Mouse (Mus musculus) neural tube, embryonic 14.5 days (tissue): ENCODE measurements around the gene Pik3ca. TPM values are rescaled to one million over a fixed set of nuclear protein-coding genes. Genes with fewer than 3 reads are reported as not detected.
A peak's percentile ranks its signal among the peaks of the same experiment; 100 is the strongest.

Experiments used
- ATAC-seq: fragments of 200-750 bp; cut with Nextera tagmentation; 2 replicates; pipeline ENCODE4 v1.8.0; 2017; ENCODE audit warnings: low read depth, mild to moderate bottlenecking, moderate TSS enrichment, moderate library complexity
- H3K27ac ChIP-seq: fragments of 300-500 bp; sonication (generic); 2 replicates; pipeline ENCODE4 v1.5.1; 2014; ENCODE audit warnings: low read depth, mild to moderate bottlenecking, control low read depth, low read length, moderate library complexity, mixed read lengths
- H3K27me3 ChIP-seq: fragments of 300-500 bp; sonication (generic); 2 replicates; pipeline ENCODE4 v1.6.1; 2014; ENCODE audit warnings: low read length; ENCODE audit not compliant: control insufficient read depth, insufficient read depth
- H3K36me3 ChIP-seq: fragments of 300-500 bp; sonication (generic); 2 replicates; pipeline ENCODE4 v1.6.1; 2014; ENCODE audit warnings: low read length, mixed read lengths; ENCODE audit not compliant: control insufficient read depth, insufficient read depth
- H3K4me1 ChIP-seq: fragments of 300-500 bp; sonication (generic); 2 replicates; pipeline ENCODE4 v1.6.1; 2014; ENCODE audit warnings: low read length; ENCODE audit not compliant: control insufficient read depth, insufficient read depth
- H3K4me2 ChIP-seq: fragments of 300-500 bp; sonication (generic); 2 replicates; pipeline ENCODE4 v1.6.1; 2014; ENCODE audit warnings: mild to moderate bottlenecking, low read depth, low read length, control low read depth
- H3K4me3 ChIP-seq: fragments of 300-500 bp; sonication (generic); 2 replicates; pipeline ENCODE4 v1.5.1; 2014; ENCODE audit warnings: low read depth, low read length, control low read depth, mixed read lengths
- H3K9ac ChIP-seq: fragments of 300-500 bp; sonication (generic); replicated peaks from 2 replicates; pipeline ENCODE4 v1.6.1; 2014; ENCODE audit warnings: low read depth, mild to moderate bottlenecking, control low read depth, low read length, mixed read lengths
- H3K9me3 ChIP-seq: fragments of 300-500 bp; sonication (generic); 2 replicates; pipeline ENCODE4 v1.6.1; 2016; ENCODE audit warnings: low read length; ENCODE audit not compliant: control insufficient read depth
- WGBS: fragments of 180-500 bp; shearing (Covaris S2); extraction: QIAGEN DNeasy Blood & Tissue Kit; methylation state at CpG from one replicate; pipeline ENCODE4 v1.1.7; 2014; 5-methylcytosine and 5-hydroxymethylcytosine counted together
- polyA plus RNA-seq: library from polyadenylated mRNA; unstranded; fragments of >200 nt; fragmentation: Nextera tagmentation; extraction: Ambion mirVana; gene quantifications from 2 replicates; pipeline ENCODE4 v1.2.1, GENCODE M21; 2014

The Pik3ca gene
- polyA plus RNA-seq, 1 experiment from 2014 or later = 26.7 TPM

DNA sequence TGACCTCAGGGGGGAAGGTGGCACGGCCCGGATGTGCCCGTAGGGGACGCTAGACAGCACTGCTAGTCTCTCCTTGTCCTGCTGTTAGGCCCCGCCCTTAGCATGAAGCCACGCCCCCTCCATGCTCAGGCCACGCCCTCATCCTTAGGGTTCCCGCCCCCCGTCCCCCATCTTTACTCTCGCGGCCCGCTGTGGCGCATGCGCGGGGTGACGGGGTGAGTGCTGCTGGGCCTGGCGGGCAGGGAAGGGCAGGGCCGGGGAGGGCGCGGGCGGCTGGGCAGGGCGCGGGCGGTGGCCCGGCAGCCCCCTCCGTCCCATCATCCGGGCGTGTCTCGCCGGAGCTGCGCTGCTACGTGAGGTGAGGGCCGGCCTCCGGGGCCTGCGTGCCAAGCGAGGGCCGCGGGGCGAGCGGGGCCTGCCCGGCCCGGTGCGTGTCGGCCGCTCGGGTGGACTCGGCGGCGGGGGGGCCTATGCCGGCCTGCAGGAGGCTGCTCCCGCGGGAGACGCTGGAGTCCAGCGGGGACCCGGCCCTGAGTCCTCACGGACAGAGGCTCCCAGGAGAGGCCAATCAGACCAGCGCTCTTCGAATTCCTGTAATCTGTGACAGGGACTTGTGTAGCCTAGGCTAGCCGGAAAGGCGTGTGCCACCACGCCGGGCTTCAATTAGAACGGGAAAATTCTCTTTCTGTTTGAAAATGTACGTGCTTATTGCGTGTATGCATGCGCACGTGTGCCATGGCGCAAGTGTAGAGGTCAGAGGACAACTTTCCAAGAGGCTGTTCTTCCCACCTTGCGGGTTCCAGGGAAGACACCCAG lies 113.1 kb downstream of the Pik3ca start:
- under 1% methylated on average over 59 of the region's 69 CpGs for WGBS

DNA sequence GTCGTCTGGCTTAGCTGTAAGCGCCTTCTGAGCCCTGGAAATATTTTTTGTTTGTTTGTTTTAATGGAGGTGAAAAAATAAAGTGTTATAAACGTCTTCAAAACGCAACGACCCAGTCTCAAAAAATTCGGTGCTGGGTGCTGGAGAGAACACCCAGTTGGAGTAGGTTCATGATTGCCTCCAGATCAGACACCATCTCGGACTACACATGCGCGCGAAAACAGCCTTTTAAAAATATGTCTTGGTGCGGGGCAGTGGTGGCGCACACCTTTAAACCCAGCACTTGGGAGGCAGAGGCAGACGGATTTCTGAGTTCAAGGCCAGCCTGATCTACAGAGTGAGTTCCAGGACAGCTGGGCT lies 113.7 kb downstream of the Pik3ca start:
- Histone ChIP-seq H3K9me3 (no peaks in the 10 kb centered on the region), H3K27me3 (no peaks in the 10 kb centered on the region), H3K27ac (peak overlapping the region; percentile 62), H3K9ac (peak overlapping the region; percentile 95), H3K4me2 (peak overlapping the region; percentile 87), H3K4me1 (peaks cover 17% of the 10 kb centered on the region), H3K36me3 (no peaks in the 10 kb centered on the region; the same call in 1 of the 2 replicates), H3K4me3 (peak overlapping the region; percentile 88)
- ATAC-seq = no peak
- WGBS = 6% methylated on average over 13 of the region's 13 CpGs

More for the DNA sequence above, 113.1 kb downstream of the Pik3ca start:
- Histone ChIP-seq H3K4me3 (peak overlapping the region; percentile 88), H3K4me2 (peak overlapping the region; percentile 87), H3K27me3 (no peaks in the 10 kb centered on the region), H3K36me3 (no peaks in the 10 kb centered on the region; the same call in 1 of the 2 replicates), H3K27ac (peak overlapping the region; percentile 62), H3K9ac (peak overlapping the region; percentile 95), H3K4me1 (peaks cover 17% of the 10 kb centered on the region), H3K9me3 (no peaks in the 10 kb centered on the region)
- ATAC-seq = peak; percentile 92

DNA sequence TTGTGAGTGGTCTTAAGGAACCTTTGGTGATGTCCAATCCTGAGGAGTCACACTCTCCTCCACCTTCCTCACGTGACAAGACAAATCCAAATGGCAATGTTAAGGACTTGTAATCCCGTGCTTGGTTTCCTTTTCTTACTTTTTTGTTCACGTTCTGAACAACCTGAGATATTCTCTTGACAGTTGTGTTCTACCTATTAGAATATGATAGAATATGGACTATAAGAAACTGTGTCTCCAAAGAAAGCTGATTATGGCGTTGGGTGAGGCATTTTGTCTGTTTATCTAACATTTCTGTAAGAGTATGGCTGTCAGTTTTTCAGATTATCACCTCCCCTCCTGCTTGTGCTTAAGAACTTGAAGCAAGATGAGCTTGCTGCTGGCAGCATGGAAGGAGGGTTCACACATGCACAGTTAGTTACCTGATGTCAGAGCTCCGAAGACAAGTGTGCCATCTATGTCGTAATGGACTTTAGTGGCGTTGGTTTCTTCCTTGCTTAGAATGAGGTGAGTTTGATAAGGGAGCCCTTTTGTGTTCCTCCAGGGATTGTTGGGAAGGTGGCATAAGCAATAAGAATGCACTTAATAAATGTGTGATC lies 115.3 kb downstream of the Pik3ca start:
- Histone ChIP-seq H3K4me1 (peaks cover 17% of the 10 kb centered on the region), H3K27ac (no peak overlapping the region), H3K4me3 (no peak overlapping the region), H3K36me3 (peaks cover 11% of the 10 kb centered on the region), H3K27me3 (no peaks in the 10 kb centered on the region), H3K9ac (no peak overlapping the region), H3K9me3 (no peaks in the 10 kb centered on the region), H3K4me2 (no peak overlapping the region)
- no peak for ATAC-seq
- WGBS = 90% methylated on average over 7 of the region's 7 CpGs

DNA sequence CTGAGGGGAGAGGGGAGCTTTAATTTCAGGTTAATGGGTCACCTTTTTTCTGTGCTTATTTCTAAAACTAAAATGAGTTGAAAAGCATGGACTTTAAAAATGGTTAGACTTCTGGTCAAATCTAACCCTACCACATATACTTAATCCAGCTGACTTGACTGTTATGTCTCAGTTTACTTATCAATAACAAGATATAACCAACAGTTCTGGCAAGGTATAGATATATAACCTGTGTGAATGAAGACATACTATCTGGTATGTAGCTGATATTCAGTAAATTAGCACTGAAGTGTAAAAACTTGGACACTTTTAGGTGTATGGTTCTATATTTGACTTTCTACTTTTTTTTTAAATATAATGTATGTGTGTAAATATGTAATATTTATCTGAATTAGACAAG lies 116.1 kb downstream of the Pik3ca start:
- no peak for ATAC-seq
- Histone ChIP-seq H3K27me3 (no peaks in the 10 kb centered on the region), H3K4me1 (peaks cover 17% of the 10 kb centered on the region), H3K9ac (no peak overlapping the region), H3K4me3 (no peak overlapping the region), H3K4me2 (no peak overlapping the region), H3K27ac (no peak overlapping the region), H3K9me3 (no peaks in the 10 kb centered on the region), H3K36me3 (peaks cover 14% of the 10 kb centered on the region)

Other genes with a start within 250 kb of the Pik3ca start
- gene Zmat3, start 31.7 kb upstream of the Pik3ca start, polyA plus RNA-seq = 11.2 TPM in 2 replicates
- 0.16 TPM in 1 of 2 replicates, not detected in the other for gene Kcnmb3, start 94.6 kb downstream of the Pik3ca start, polyA plus RNA-seq
- 44.9 and 47.2 TPM in 2 replicates for gene Zfp639, start 112.6 kb downstream of the Pik3ca start, polyA plus RNA-seq
- 44.1 and 51.9 TPM in 2 replicates for gene Mfn1, start 131.8 kb downstream of the Pik3ca start, polyA plus RNA-seq
- gene Gnb4, start 218.9 kb downstream of the Pik3ca start, polyA plus RNA-seq = 98.5 and 108 TPM in 2 replicates